In genomic region chr11:35639428-35639827, GRCm38 (mm10) we compare ENCODE assay signal across 10 mouse cellular contexts.
DNase-seq lines count a peak whose midpoint lies in the region; ATAC-seq and TF ChIP-seq lines count a peak whose summit lies in the region.
"Had no signal": no experiment of that assay in that cellular context is flagged by ENCODE, and none has a peak within 500 bp of the region (broad histone marks: within the 10 kb centered on the region; RNA-seq: fewer than 3 reads in every experiment).

No protein-coding gene starts in this region.

- no peaks in the 10 kb centered on the region for H3K79me2 ChIP-seq in CH12.LX (replicated peaks; ENCODE audit: control insufficient read depth, extremely low read depth, insufficient read depth, poor library complexity, severe bottlenecking)

- TF ChIP-seq RAD21 in CH12.LX (IDR thresholded peaks at IDR 0.05; ENCODE audit: low read depth, low read length) = no peak

- dilution Hi-C loops in CH12.LX (cut with MboI; ENCODE audit: extremely low pct_ligation_motif_present, extremely low pct_unique_long_range_greater_than_20kb, low sequenced_read_pairs) = no loop called here

- no peak for ATAC-seq in embryonic facial prominence, embryonic 11.5 days (replicated peaks; ENCODE audit: insufficient number of reproducible peaks, low FRiP score, low TSS enrichment, low read depth)
- ATAC-seq in midbrain, embryonic 14.5 days (ENCODE audit: low FRiP score, low TSS enrichment) = no peak
- ATAC-seq in megakaryocyte-erythroid progenitor cell, adult 5-6 weeks (replicated peaks; ENCODE audit: low FRiP score, low TSS enrichment, poor library complexity, severe bottlenecking) = no peak

- H3K27me3 ChIP-seq in CH12.LX (replicated peaks) = no peaks in the 10 kb centered on the region
- no peaks in the 10 kb centered on the region for H3K27me3 ChIP-seq in embryonic facial prominence, embryonic 11.5 days (ENCODE audit: control insufficient read depth, insufficient read depth, low read length)
- no peaks in the 10 kb centered on the region for H3K27me3 ChIP-seq in midbrain, embryonic 14.5 days (ENCODE audit: control insufficient read depth, insufficient read depth, low read length)
- H3K27me3 ChIP-seq: liver, embryonic 13.5 days had no signal

- TF ChIP-seq EP300 in CH12.LX (IDR thresholded peaks at IDR 0.05; ENCODE audit: low read length) = no peak

- no peaks in the 10 kb centered on the region for H3K36me3 ChIP-seq in CH12.LX (replicated peaks in 1 of 2; ENCODE audit: control insufficient read depth in 1 of 2, insufficient read depth in 1 of 2, low read length in 1 of 2)
- no peaks in the 10 kb centered on the region for H3K36me3 ChIP-seq in embryonic facial prominence, embryonic 11.5 days (replicated peaks; ENCODE audit: control insufficient read depth, insufficient read depth, low read depth, low read length)
- no peaks in the 10 kb centered on the region for H3K36me3 ChIP-seq in midbrain, embryonic 14.5 days (ENCODE audit: control insufficient read depth, insufficient read depth, low read length)
- H3K36me3 ChIP-seq: liver, embryonic 13.5 days had no signal

- DNase-seq in gastrocnemius, adult 18-20 months (ENCODE audit: low spot score) = peak; percentile 18
- no peak for DNase-seq in gastrocnemius, postnatal 14 days
- DNase-seq in CH12.LX (ENCODE audit: extremely low read depth) = peak; percentile 20
- peak; percentile 40 for DNase-seq in embryonic facial prominence, embryonic 11.5 days (ENCODE audit: low spot score)
- DNase-seq in midbrain, embryonic 14.5 days = peak; percentile 49
- DNase-seq in yolk sac, embryonic 10.5 days (ENCODE audit: low spot score) = no peak
- DNase-seq in frontal cortex, postnatal 25 days (ENCODE audit: low spot score in 2 of 2) = no peak
- DNase-seq: heart, postnatal 36 days; liver, embryonic 13.5 days had no signal

- no peak overlapping the region for H3K4me3 ChIP-seq in CH12.LX (replicated peaks in 1 of 3; ENCODE audit: low read depth in 2 of 3, low read length in 2 of 3, poor library complexity in 1 of 3)
- H3K4me3 ChIP-seq in embryonic facial prominence, embryonic 11.5 days (ENCODE audit: low read depth, low read length) = no peak overlapping the region
- no peak overlapping the region for H3K4me3 ChIP-seq in midbrain, embryonic 14.5 days (replicated peaks; ENCODE audit: low read depth, low read length)
- H3K4me3 ChIP-seq: liver, embryonic 13.5 days had no signal

- intact Hi-C loops in gastrocnemius, postnatal 14 days (cut with DNase I; ENCODE audit: low total_unique reads) = no loop called here

- WGBS in embryonic facial prominence, embryonic 11.5 days = 15% methylated on average over 11 of the region's 11 CpGs
- WGBS in midbrain, embryonic 14.5 days = 18% methylated on average over 11 of the region's 11 CpGs

- no peak overlapping the region for H3K9ac ChIP-seq in CH12.LX (ENCODE audit: insufficient read depth, low read depth)
- H3K9ac ChIP-seq in embryonic facial prominence, embryonic 11.5 days (replicated peaks; ENCODE audit: low read length) = no peak overlapping the region
- H3K9ac ChIP-seq in midbrain, embryonic 14.5 days (replicated peaks; ENCODE audit: low read length) = no peak overlapping the region
- H3K9ac ChIP-seq: liver, embryonic 13.5 days had no signal

- in situ Hi-C loops in CH12.LX (cut with MboI; ENCODE audit: low pct_ligation_motif_present, low pct_unique_long_range_greater_than_20kb, low sequenced_read_pairs) = no loop called here

- no peak for TF ChIP-seq POLR2A in CH12.LX (IDR thresholded peaks at IDR 0.05; ENCODE audit: low read depth, low read length)

- no peaks in the 10 kb centered on the region for H3K9me3 ChIP-seq in CH12.LX (replicated peaks; ENCODE audit: low read length)
- H3K9me3 ChIP-seq in embryonic facial prominence, embryonic 11.5 days (replicated peaks; ENCODE audit: control insufficient read depth, low read length) = no peaks in the 10 kb centered on the region
- no peaks in the 10 kb centered on the region for H3K9me3 ChIP-seq in midbrain, embryonic 14.5 days (ENCODE audit: control insufficient read depth, low read length)
- H3K9me3 ChIP-seq: liver, embryonic 13.5 days had no signal

- no peak overlapping the region for H3K4me2 ChIP-seq in CH12.LX (ENCODE audit: insufficient read depth, low read depth, poor library complexity, severe bottlenecking)
- H3K4me2 ChIP-seq in embryonic facial prominence, embryonic 11.5 days (ENCODE audit: low read depth, low read length) = no peak overlapping the region
- peak overlapping the region; percentile 30 for H3K4me2 ChIP-seq in midbrain, embryonic 14.5 days (ENCODE audit: low read length)
- H3K4me2 ChIP-seq: liver, embryonic 13.5 days had no signal

- H3K27ac ChIP-seq in CH12.LX (ENCODE audit: insufficient read depth, low read depth) = no peak overlapping the region
- H3K27ac ChIP-seq in embryonic facial prominence, embryonic 11.5 days (replicated peaks; ENCODE audit: low read depth, low read length) = no peak overlapping the region
- H3K27ac ChIP-seq in midbrain, embryonic 14.5 days (replicated peaks; ENCODE audit: low read depth, low read length) = peak overlapping the region; percentile 41; the same call in 1 of the 2 replicates
- H3K27ac ChIP-seq: liver, embryonic 13.5 days had no signal

- no peak for TF ChIP-seq CTCF in CH12.LX (conservative IDR thresholded peaks at IDR 0.05 in 1 of 2, IDR thresholded peaks at IDR 0.05 in 1 of 2; ENCODE audit: low read depth in 2 of 2, low read length in 2 of 2)

- H3K4me1 ChIP-seq in CH12.LX (ENCODE audit: control insufficient read depth in 1 of 2, insufficient read depth in 2 of 2) = peaks cover 2 to 17% of the 10 kb centered on the region in 2 experiments; a peak in 2 of 4 replicates
- peaks cover 5% of the 10 kb centered on the region for H3K4me1 ChIP-seq in embryonic facial prominence, embryonic 11.5 days (ENCODE audit: control insufficient read depth, insufficient read depth, low read length)
- 0 out of 2 replicates have a peak, but pooled peaks cover 12% of the 10 kb centered on the region for H3K4me1 ChIP-seq in midbrain, embryonic 14.5 days (ENCODE audit: control insufficient read depth, insufficient read depth, low read length)
- H3K4me1 ChIP-seq: liver, embryonic 13.5 days had no signal

TF ChIP-seq in CH12.LX, 34 proteins besides CTCF, POLR2A, EP300 and RAD21:
- TF ChIP-seq MAX (IDR thresholded peaks at IDR 0.05; ENCODE audit: low read length) = no peak
- no peak for TF ChIP-seq SMC3 (IDR thresholded peaks at IDR 0.05; ENCODE audit: low read depth, low read length)
- no peak for TF ChIP-seq TCF12 (IDR thresholded peaks at IDR 0.05; ENCODE audit: low read depth, low read length)
- no peak for TF ChIP-seq JUN (IDR thresholded peaks at IDR 0.05; ENCODE audit: insufficient read depth, low read depth, low read length)
- peak; percentile 24; the same call in 1 of the 2 replicates for TF ChIP-seq BHLHE40 (IDR thresholded peaks at IDR 0.05; ENCODE audit: low read depth, low read length)
- TF ChIP-seq MEF2A (IDR thresholded peaks at IDR 0.05; ENCODE audit: borderline replicate concordance, low read depth, low read length) = no peak
- TF ChIP-seq ETS1 (conservative IDR thresholded peaks at IDR 0.05; ENCODE audit: low read depth, low read length) = no peak

Comparison
In these comparisons a context has a peak if more than half of its experiments do, and no peak if none do; other contexts are left out.
1. DNase-seq: peak in gastrocnemius, adult 18-20 months (single experiment), CH12.LX (single experiment), embryonic facial prominence, embryonic 11.5 days (single experiment) and midbrain, embryonic 14.5 days (single experiment); none in gastrocnemius, postnatal 14 days (single experiment), yolk sac, embryonic 10.5 days (single experiment) and frontal cortex, postnatal 25 days (0 of 2).